Comparison of ENCODE assay signal across 26 mouse cellular contexts in genomic region chr17:49792946-49793345, GRCm38 (mm10).
A peak's percentile ranks its signal among the peaks of the same experiment; 100 is the strongest.
DNase-seq lines count a peak whose midpoint lies in the region; ATAC-seq lines count a peak whose summit lies in the region.
"Had no signal": no experiment of that assay in that cellular context is flagged by ENCODE, and none has a peak within 500 bp of the region (broad histone marks: within the 10 kb centered on the region; RNA-seq: fewer than 3 reads in every experiment).

No protein-coding gene starts in this region.

- DNase-seq in forebrain, embryonic 10.5 days (ENCODE audit: extremely low spot score, low spot score), result peak; percentile 9
- peak; percentile 9 for DNase-seq in liver, embryonic 11.5 days (ENCODE audit: low spot score)
- peak; percentile 12 for DNase-seq in testis, postnatal 10 days (ENCODE audit: low spot score)
- DNase-seq in testis, postnatal 14 days (ENCODE audit: low spot score), result no peak
- DNase-seq: adrenal gland, postnatal 10 days; adrenal gland, postnatal 36 days; cerebellum, adult 18-20 months; cerebellum, adult 9-10 months; cerebellum, postnatal 25 days; gastrocnemius, postnatal 10 days; gastrocnemius, postnatal 36 days; heart, postnatal 10 days; heart, postnatal 36 days had no signal

- no peak overlapping the region for H3K4me2 ChIP-seq in forebrain, embryonic 13.5 days
- no peak overlapping the region for H3K4me2 ChIP-seq in liver, embryonic 11.5 days
- no peak overlapping the region for H3K4me2 ChIP-seq in liver, embryonic 12.5 days
- H3K4me2 ChIP-seq: embryonic facial prominence, embryonic 12.5 days; embryonic facial prominence, embryonic 15.5 days; forebrain, embryonic 12.5 days; heart, embryonic 12.5 days; heart, embryonic 15.5 days; hindbrain, embryonic 13.5 days had no signal

- H3K4me1 ChIP-seq in forebrain, embryonic 10.5 days, result peaks cover 7% of the 10 kb centered on the region
- no peaks in the 10 kb centered on the region for H3K4me1 ChIP-seq in forebrain, embryonic 13.5 days
- H3K4me1 ChIP-seq in liver, embryonic 11.5 days (replicated peaks; ENCODE audit: control insufficient read depth, insufficient read depth, low read length), result no peaks in the 10 kb centered on the region
- no peaks in the 10 kb centered on the region for H3K4me1 ChIP-seq in liver, embryonic 12.5 days
- H3K4me1 ChIP-seq: embryonic facial prominence, embryonic 12.5 days; embryonic facial prominence, embryonic 15.5 days; heart, embryonic 15.5 days had no signal

- no peak overlapping the region for H3K4me3 ChIP-seq in forebrain, embryonic 10.5 days
- H3K4me3 ChIP-seq in forebrain, embryonic 13.5 days, result no peak overlapping the region
- H3K4me3 ChIP-seq in liver, embryonic 11.5 days (ENCODE audit: low read depth, low read length), result no peak overlapping the region
- H3K4me3 ChIP-seq in liver, embryonic 12.5 days, result no peak overlapping the region
- H3K4me3 ChIP-seq: embryonic facial prominence, embryonic 12.5 days; embryonic facial prominence, embryonic 15.5 days; forebrain, embryonic 12.5 days; heart, embryonic 12.5 days; heart, embryonic 15.5 days; hindbrain, embryonic 10.5 days; hindbrain, embryonic 13.5 days had no signal

- no peaks in the 10 kb centered on the region for H3K9me3 ChIP-seq in forebrain, embryonic 10.5 days
- H3K9me3 ChIP-seq in forebrain, embryonic 13.5 days (replicated peaks), result no peaks in the 10 kb centered on the region
- H3K9me3 ChIP-seq in liver, embryonic 11.5 days (ENCODE audit: control insufficient read depth, low read length), result no peaks in the 10 kb centered on the region
- no peaks in the 10 kb centered on the region for H3K9me3 ChIP-seq in liver, embryonic 12.5 days (replicated peaks)
- H3K9me3 ChIP-seq: embryonic facial prominence, embryonic 12.5 days; embryonic facial prominence, embryonic 15.5 days; heart, embryonic 15.5 days; hindbrain, embryonic 10.5 days; hindbrain, embryonic 13.5 days had no signal

- no peak overlapping the region for H3K27ac ChIP-seq in forebrain, embryonic 10.5 days
- no peak overlapping the region for H3K27ac ChIP-seq in forebrain, embryonic 13.5 days
- H3K27ac ChIP-seq in liver, embryonic 11.5 days (ENCODE audit: low read depth, low read length), result no peak overlapping the region
- H3K27ac ChIP-seq in liver, embryonic 12.5 days, result no peak overlapping the region
- H3K27ac ChIP-seq: embryonic facial prominence, embryonic 12.5 days; embryonic facial prominence, embryonic 15.5 days; forebrain, embryonic 12.5 days; heart, embryonic 15.5 days; hindbrain, embryonic 10.5 days; hindbrain, embryonic 13.5 days had no signal

- H3K9ac ChIP-seq in forebrain, embryonic 13.5 days, result no peak overlapping the region
- H3K9ac ChIP-seq in liver, embryonic 11.5 days (ENCODE audit: low read depth, low read length), result no peak overlapping the region
- no peak overlapping the region for H3K9ac ChIP-seq in liver, embryonic 12.5 days
- H3K9ac ChIP-seq: embryonic facial prominence, embryonic 12.5 days; embryonic facial prominence, embryonic 15.5 days; forebrain, embryonic 12.5 days; heart, embryonic 12.5 days; heart, embryonic 15.5 days; hindbrain, embryonic 13.5 days had no signal

- 95% methylated on average over 1 of the region's 1 CpGs for WGBS in forebrain, embryonic 10.5 days
- WGBS in forebrain, embryonic 13.5 days, result 88% methylated on average over 1 of the region's 1 CpGs
- WGBS in liver, embryonic 11.5 days, result 94% methylated on average over 1 of the region's 1 CpGs
- WGBS in liver, embryonic 12.5 days (ENCODE audit: insufficient replicate concordance), result 65% methylated on average over 1 of the region's 1 CpGs

- ATAC-seq in forebrain, embryonic 13.5 days, result no peak
- ATAC-seq in liver, embryonic 11.5 days (replicated peaks; ENCODE audit: low FRiP score), result no peak
- ATAC-seq in liver, embryonic 12.5 days, result no peak
- no peak for ATAC-seq in monocyte, adult 5-6 weeks (replicated peaks; ENCODE audit: insufficient number of reproducible peaks, low FRiP score, low TSS enrichment, poor library complexity, severe bottlenecking)
- ATAC-seq: activated CD4-positive, CD25-positive, alpha-beta regulatory T cell, adult 4 months; forebrain, embryonic 16.5 days; hindbrain, embryonic 16.5 days had no signal

- H3K27me3 ChIP-seq in forebrain, embryonic 10.5 days (ENCODE audit: poor library complexity, severe bottlenecking), result no peaks in the 10 kb centered on the region
- no peaks in the 10 kb centered on the region for H3K27me3 ChIP-seq in forebrain, embryonic 13.5 days
- H3K27me3 ChIP-seq in liver, embryonic 11.5 days (replicated peaks; ENCODE audit: control insufficient read depth, insufficient read depth, low read length), result no peaks in the 10 kb centered on the region
- no peaks in the 10 kb centered on the region for H3K27me3 ChIP-seq in liver, embryonic 12.5 days (replicated peaks)
- H3K27me3 ChIP-seq: embryonic facial prominence, embryonic 12.5 days; embryonic facial prominence, embryonic 15.5 days; forebrain, embryonic 12.5 days; heart, embryonic 12.5 days; heart, embryonic 15.5 days; hindbrain, embryonic 13.5 days had no signal

- no peaks in the 10 kb centered on the region for H3K36me3 ChIP-seq in forebrain, embryonic 10.5 days (replicated peaks)
- no peaks in the 10 kb centered on the region for H3K36me3 ChIP-seq in forebrain, embryonic 13.5 days (ENCODE audit: poor library complexity, severe bottlenecking)
- no peaks in the 10 kb centered on the region for H3K36me3 ChIP-seq in liver, embryonic 11.5 days (ENCODE audit: control insufficient read depth, insufficient read depth, low read length)
- no peaks in the 10 kb centered on the region for H3K36me3 ChIP-seq in liver, embryonic 12.5 days
- H3K36me3 ChIP-seq: embryonic facial prominence, embryonic 12.5 days; embryonic facial prominence, embryonic 15.5 days; forebrain, embryonic 12.5 days; heart, embryonic 12.5 days; heart, embryonic 15.5 days; hindbrain, embryonic 10.5 days; hindbrain, embryonic 13.5 days had no signal
